Mouse (Mus musculus) liver, embryonic 11.5 days (tissue): Measurements from ENCODE around the gene Olfr1205. TPM values are rescaled to one million over a fixed set of nuclear protein-coding genes. Genes with fewer than 3 reads are reported as not detected.

ENCODE experiments used
- ATAC-seq: fragments of 200-750 bp; cut with Nextera tagmentation; replicated peaks from 2 replicates; pipeline ENCODE4 v1.8.0; 2017; ENCODE audit warnings: moderate number of reproducible peaks, mild to moderate bottlenecking, moderate TSS enrichment, moderate library complexity; ENCODE audit not compliant: low FRiP score
- DNase-seq: peaks from one replicate; pipeline ENCODE4 v3.0.0-alpha.2; 2017; ENCODE audit warnings: low spot score
- H3K27ac ChIP-seq: fragments of 300-500 bp; sonication (generic); 2 replicates; pipeline ENCODE4 v1.5.1; 2014; ENCODE audit warnings: mild to moderate bottlenecking, low read depth, low read length, control low read depth
- H3K27me3 ChIP-seq: fragments of 300-500 bp; sonication (generic); replicated peaks from 2 replicates; pipeline ENCODE4 v1.6.1; 2014; ENCODE audit warnings: low read length, mixed read lengths; ENCODE audit not compliant: control insufficient read depth, insufficient read depth
- H3K36me3 ChIP-seq: fragments of 300-500 bp; sonication (generic); 2 replicates; pipeline ENCODE4 v1.6.1; 2014; ENCODE audit warnings: mild to moderate bottlenecking, low read length, moderate library complexity, mixed read lengths; ENCODE audit not compliant: control insufficient read depth, insufficient read depth
- H3K4me1 ChIP-seq: fragments of 300-500 bp; sonication (generic); replicated peaks from 2 replicates; pipeline ENCODE4 v1.6.1; 2014; ENCODE audit warnings: low read length, mixed read lengths; ENCODE audit not compliant: control insufficient read depth, insufficient read depth
- H3K4me2 ChIP-seq: fragments of 300-500 bp; sonication (generic); 2 replicates; pipeline ENCODE4 v1.6.1; 2014; ENCODE audit warnings: mild to moderate bottlenecking, control low read depth, moderate library complexity
- H3K4me3 ChIP-seq: fragments of 300-500 bp; sonication (generic); 2 replicates; pipeline ENCODE4 v1.5.1; 2014; ENCODE audit warnings: low read depth, low read length, control low read depth
- H3K9ac ChIP-seq: fragments of 300-500 bp; sonication (generic); 2 replicates; pipeline ENCODE4 v1.6.1; 2014; ENCODE audit warnings: low read depth, low read length, control low read depth
- H3K9me3 ChIP-seq: fragments of 300-500 bp; sonication (generic); 2 replicates; pipeline ENCODE4 v1.6.1; 2016; ENCODE audit warnings: low read length, inconsistent platforms, mixed read lengths; ENCODE audit not compliant: control insufficient read depth
- WGBS: fragments of 180-500 bp; shearing (Covaris S2); extraction: QIAGEN DNeasy Blood & Tissue Kit; methylation state at CpG from one replicate; pipeline ENCODE4 v1.1.7; 2014; 5-methylcytosine and 5-hydroxymethylcytosine counted together
- polyA plus RNA-seq: library from polyadenylated mRNA; unstranded; fragments of >200 nt; fragmentation: Nextera tagmentation; extraction: Ambion mirVana; gene quantifications from 2 replicates; pipeline ENCODE4 v1.2.1, GENCODE M21; 2014

Gene Olfr1205
- not detected in 2 replicates for polyA plus RNA-seq

DNA sequence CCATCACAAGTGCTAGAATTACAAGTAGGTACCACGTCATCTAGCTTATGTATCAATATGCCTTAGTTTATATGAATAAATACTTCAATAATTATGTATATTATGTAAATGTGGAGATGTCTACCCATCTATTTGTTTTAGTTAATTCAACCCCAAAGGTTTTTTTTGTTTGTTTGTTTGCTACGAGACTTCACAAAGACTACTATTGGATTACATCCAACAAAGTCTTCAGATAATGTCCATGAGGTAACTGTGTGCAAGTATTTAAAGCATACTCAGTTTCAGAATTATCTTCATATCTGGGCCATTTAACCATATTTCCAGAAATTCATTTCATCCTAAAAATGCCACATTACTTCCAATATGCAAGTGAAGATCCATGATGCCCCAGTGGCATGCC lies at the start of gene Olfr1205:
Olfr1205 (plus strand) TSS at position 301 of the 400 bp plus-strand sequence.
- DNase-seq (no peak), ATAC-seq (no peak)
- Histone ChIP-seq H3K27ac (no peak within 1 kb of the TSS), H3K9ac (no peak within 1 kb of the TSS), H3K4me2 (no peak within 1 kb of the TSS), H3K9me3 (no peaks in the 10 kb centered on the region), H3K27me3 (no peaks in the 10 kb centered on the region), H3K4me1 (no peaks in the 10 kb centered on the region), H3K36me3 (no peaks in the 10 kb centered on the region), H3K4me3 (no peak within 1 kb of the TSS)
- 80% methylated on average over 2 of the region's 2 CpGs for WGBS

DNA sequence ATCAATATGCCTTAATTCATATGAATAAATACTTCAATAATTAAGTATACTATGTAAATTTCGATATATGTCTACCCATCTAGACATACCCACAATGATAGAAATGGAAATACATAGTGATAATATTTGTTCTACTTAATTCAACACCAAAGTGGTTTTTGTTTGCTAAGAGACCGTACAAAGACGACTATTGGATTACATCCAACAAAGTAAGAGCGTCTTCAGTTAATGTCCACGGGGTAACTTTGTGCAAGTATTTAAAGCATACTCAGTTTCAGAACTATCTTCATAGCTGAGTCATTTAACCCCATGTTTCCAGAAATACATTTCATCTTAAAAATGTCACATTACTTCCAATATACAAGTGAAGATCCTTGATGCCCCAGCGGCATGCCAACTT lies 36.8 kb upstream of the Olfr1205 start, which contains the start of gene Olfr1201:
Olfr1201 (plus strand) TSS at position 301 of the 400 bp plus-strand sequence.
- Histone ChIP-seq H3K36me3 (no peaks in the 10 kb centered on the region), H3K27ac (no peak within 1 kb of the TSS), H3K9ac (no peak within 1 kb of the TSS), H3K27me3 (no peaks in the 10 kb centered on the region), H3K4me3 (no peak within 1 kb of the TSS), H3K9me3 (no peaks in the 10 kb centered on the region), H3K4me2 (no peak within 1 kb of the TSS), H3K4me1 (no peaks in the 10 kb centered on the region)
- no peak for ATAC-seq
- no peak for DNase-seq
- 83% methylated on average over 6 of the region's 6 CpGs for WGBS

DNA sequence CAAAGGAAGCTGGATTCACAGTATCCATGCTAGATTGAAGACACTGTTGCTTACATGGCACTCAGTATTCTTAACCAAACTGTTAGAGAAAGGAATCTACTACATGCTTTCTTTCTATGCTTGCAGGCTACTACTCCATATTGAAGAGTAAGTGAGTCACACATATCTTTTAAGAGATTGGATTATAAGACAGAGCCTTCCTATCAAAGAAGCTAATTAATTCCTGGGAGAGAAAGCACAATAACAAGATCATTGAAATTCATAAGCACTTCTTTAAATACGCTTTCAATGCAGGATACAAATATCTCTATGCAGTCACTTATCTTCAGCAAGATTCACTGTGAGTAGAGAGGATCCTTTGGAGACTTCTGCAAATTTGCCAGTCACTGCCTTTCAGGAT lies 15.3 kb upstream of the Olfr1205 start, which contains the start of gene Olfr1202:
Olfr1202 (plus strand) TSS at position 301 of the 400 bp plus-strand sequence.
- Histone ChIP-seq H3K36me3 (no peaks in the 10 kb centered on the region), H3K4me3 (no peak within 1 kb of the TSS), H3K27ac (no peak within 1 kb of the TSS), H3K4me2 (no peak within 1 kb of the TSS), H3K4me1 (no peaks in the 10 kb centered on the region), H3K9ac (no peak within 1 kb of the TSS), H3K9me3 (no peaks in the 10 kb centered on the region), H3K27me3 (no peaks in the 10 kb centered on the region)
- ATAC-seq, result no peak
- no peak for DNase-seq
- 77% methylated on average over 1 of the region's 1 CpGs for WGBS

DNA sequence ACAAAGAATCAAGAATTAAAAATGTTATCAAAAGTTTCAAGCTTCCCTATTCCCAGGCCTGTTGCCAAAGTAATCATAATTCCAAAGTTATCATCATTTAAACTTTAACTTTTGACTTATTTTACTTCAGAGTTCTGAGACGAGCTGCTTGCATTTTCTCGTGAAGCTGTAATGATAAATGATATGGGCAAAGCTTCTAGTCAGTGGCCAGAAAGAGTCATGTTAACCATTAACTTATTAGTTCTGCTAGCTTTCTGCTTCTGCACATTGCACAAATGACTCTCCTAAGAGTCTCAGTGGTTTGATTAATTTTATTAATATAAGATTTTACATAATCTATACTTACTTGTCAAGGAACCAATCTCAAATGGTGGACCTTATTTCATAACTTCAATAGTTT lies 8.9 kb downstream of the Olfr1205 start:
- no peaks in the 10 kb centered on the region for H3K27me3 ChIP-seq
- no peaks in the 10 kb centered on the region for H3K36me3 ChIP-seq
- DNase-seq (no peak), ATAC-seq (no peak)
- H3K4me1 ChIP-seq, result no peaks in the 10 kb centered on the region
- H3K4me2 ChIP-seq, result no peak overlapping the region
- H3K9ac ChIP-seq, result no peak overlapping the region
- H3K4me3 ChIP-seq, result no peak overlapping the region
- no peak overlapping the region for H3K27ac ChIP-seq
- H3K9me3 ChIP-seq, result no peaks in the 10 kb centered on the region
- 69% methylated on average over 2 of the region's 2 CpGs for WGBS

DNA sequence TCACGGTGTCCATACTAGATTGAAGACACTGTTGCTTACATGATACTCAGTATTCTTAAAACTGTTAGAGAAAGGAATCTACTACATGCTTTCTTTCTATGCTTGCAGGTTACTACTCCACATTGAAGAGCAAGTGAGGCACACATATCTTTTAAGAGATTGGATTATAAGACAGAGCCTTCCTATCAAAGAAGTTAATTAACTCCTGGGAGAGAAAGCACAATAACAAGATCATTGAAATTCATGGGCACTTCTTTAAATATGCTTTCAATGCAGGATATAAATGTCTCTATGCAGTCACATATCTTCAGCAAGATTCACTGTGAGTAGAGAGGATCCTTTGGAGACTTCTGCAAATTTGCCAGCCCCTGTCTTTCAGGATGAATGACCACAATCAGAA lies 19.5 kb downstream of the Olfr1205 start, which contains the start of gene Olfr1204:
Olfr1204 (plus strand) TSS at position 301 of the 400 bp plus-strand sequence.
- WGBS, result 88% methylated on average over 1 of the region's 1 CpGs
- H3K36me3 ChIP-seq, result no peaks in the 10 kb centered on the region
- H3K27ac ChIP-seq, result no peak within 1 kb of the TSS
- H3K9me3 ChIP-seq, result no peaks in the 10 kb centered on the region
- no peak within 1 kb of the TSS for H3K4me2 ChIP-seq
- H3K4me3 ChIP-seq, result no peak within 1 kb of the TSS
- ATAC-seq (no peak), DNase-seq (no peak)
- no peaks in the 10 kb centered on the region for H3K27me3 ChIP-seq
- no peaks in the 10 kb centered on the region for H3K4me1 ChIP-seq
- H3K9ac ChIP-seq, result no peak within 1 kb of the TSS

DNA sequence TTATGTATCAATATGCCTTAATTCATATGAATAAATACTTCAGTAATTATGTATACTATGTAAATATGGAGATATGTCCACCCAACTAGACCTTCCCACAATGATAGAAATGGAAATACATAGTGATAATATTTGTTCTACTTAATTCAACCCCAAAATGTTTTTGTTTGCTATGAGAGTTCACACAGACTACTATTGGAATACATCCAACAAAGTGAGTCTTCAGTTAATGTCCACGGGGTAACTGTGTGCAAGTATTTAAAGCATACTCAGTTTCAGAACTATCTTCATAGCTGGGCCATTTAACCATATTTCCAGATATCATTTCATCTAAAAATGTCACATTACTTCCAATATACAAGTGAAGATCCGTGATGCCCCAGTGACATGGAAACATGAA lies 33.4 kb downstream of the Olfr1205 start, which contains the start of gene Olfr1206:
Olfr1206 (plus strand) TSS at position 301 of the 400 bp plus-strand sequence.
- Histone ChIP-seq H3K9ac (no peak within 1 kb of the TSS), H3K4me3 (no peak within 1 kb of the TSS), H3K36me3 (no peaks in the 10 kb centered on the region), H3K4me2 (no peak within 1 kb of the TSS), H3K27me3 (no peaks in the 10 kb centered on the region), H3K27ac (no peak within 1 kb of the TSS), H3K9me3 (no peaks in the 10 kb centered on the region), H3K4me1 (no peaks in the 10 kb centered on the region)
- 71% methylated on average over 2 of the region's 2 CpGs for WGBS
- DNase-seq (no peak), ATAC-seq (no peak)

Other genes starting within 250 kb of the Olfr1205 start
- not detected in 2 replicates for gene Olfr1189, start 243.3 kb upstream of the Olfr1205 start, polyA plus RNA-seq
- gene Olfr1191-ps1, start 189.2 kb upstream of the Olfr1205 start, polyA plus RNA-seq, result not detected in 2 replicates
- not detected in 2 replicates for gene Olfr1192-ps1, start 181.2 kb upstream of the Olfr1205 start, polyA plus RNA-seq
- not detected in 2 replicates for gene Olfr1193, start 154.1 kb upstream of the Olfr1205 start, polyA plus RNA-seq
- gene Olfr1195, start 140.6 kb upstream of the Olfr1205 start, polyA plus RNA-seq, result not detected in 2 replicates
- not detected in 2 replicates for gene Olfr1196, start 125.1 kb upstream of the Olfr1205 start, polyA plus RNA-seq
- gene Olfr1197, start 97.4 kb upstream of the Olfr1205 start, polyA plus RNA-seq, result not detected in 2 replicates
- not detected in 2 replicates for gene Olfr1198, start 78.4 kb upstream of the Olfr1205 start, polyA plus RNA-seq
- not detected in 2 replicates for gene Olfr1199, start 69.3 kb upstream of the Olfr1205 start, polyA plus RNA-seq
- not detected in 2 replicates for gene Olfr1200, start 59.2 kb upstream of the Olfr1205 start, polyA plus RNA-seq
- not detected in 2 replicates for gene Olfr1201, start 36.7 kb upstream of the Olfr1205 start, polyA plus RNA-seq
- gene Olfr1202, start 15.2 kb upstream of the Olfr1205 start, polyA plus RNA-seq, result not detected in 2 replicates
- not detected in 2 replicates for gene Olfr1204, start 19.6 kb downstream of the Olfr1205 start, polyA plus RNA-seq
- not detected in 2 replicates for gene Olfr1206, start 33.5 kb downstream of the Olfr1205 start, polyA plus RNA-seq
- gene Olfr1208, start 72.6 kb downstream of the Olfr1205 start, polyA plus RNA-seq, result not detected in 2 replicates
- gene Olfr1209, start 85.4 kb downstream of the Olfr1205 start, polyA plus RNA-seq, result not detected in 2 replicates
- gene Olfr1211, start 108.4 kb downstream of the Olfr1205 start, polyA plus RNA-seq, result not detected in 2 replicates
- not detected in 2 replicates for gene Olfr1212, start 124.2 kb downstream of the Olfr1205 start, polyA plus RNA-seq
- gene Gm13762, start 150.5 kb downstream of the Olfr1205 start, polyA plus RNA-seq, result not detected in 2 replicates
- gene Olfr1214, start 162.9 kb downstream of the Olfr1205 start, polyA plus RNA-seq, result not detected in 2 replicates
- gene Olfr1215, start 177.2 kb downstream of the Olfr1205 start, polyA plus RNA-seq, result not detected in 2 replicates
- gene Olfr1216, start 188.6 kb downstream of the Olfr1205 start, polyA plus RNA-seq, result not detected in 2 replicates
- gene Olfr1217, start 202.3 kb downstream of the Olfr1205 start, polyA plus RNA-seq, result not detected in 2 replicates
- not detected in 2 replicates for gene Olfr1218, start 231.4 kb downstream of the Olfr1205 start, polyA plus RNA-seq